Mouse (Mus musculus) testis, postnatal 14 days (tissue): ENCODE data around the gene Arhgap10.

Experiments used
- DNase-seq: peaks from one replicate; pipeline ENCODE4 v3.0.0; 2021; ENCODE audit warnings: low spot score

The Arhgap10 gene

DNA sequence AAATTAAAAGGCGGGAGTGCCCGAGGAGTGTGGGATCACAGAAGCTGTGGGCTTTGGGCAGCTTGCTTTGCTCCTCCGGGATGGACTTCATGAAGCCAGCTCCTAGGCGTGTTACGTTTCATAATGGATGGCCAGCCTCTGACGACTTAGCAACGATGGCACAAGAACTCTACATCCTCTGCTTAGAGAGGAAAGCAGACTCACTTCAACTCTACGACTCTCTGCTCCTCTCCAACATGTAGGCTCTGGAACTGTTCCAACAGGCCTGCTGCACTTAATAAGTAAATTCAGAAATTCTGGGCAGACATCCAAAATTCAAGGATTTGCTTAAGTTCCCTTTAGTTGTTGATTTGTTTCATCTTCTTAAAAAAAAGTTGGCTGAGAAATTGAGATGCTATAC lies 303.1 kb downstream of the Arhgap10 start:
- no peak for DNase-seq

DNA sequence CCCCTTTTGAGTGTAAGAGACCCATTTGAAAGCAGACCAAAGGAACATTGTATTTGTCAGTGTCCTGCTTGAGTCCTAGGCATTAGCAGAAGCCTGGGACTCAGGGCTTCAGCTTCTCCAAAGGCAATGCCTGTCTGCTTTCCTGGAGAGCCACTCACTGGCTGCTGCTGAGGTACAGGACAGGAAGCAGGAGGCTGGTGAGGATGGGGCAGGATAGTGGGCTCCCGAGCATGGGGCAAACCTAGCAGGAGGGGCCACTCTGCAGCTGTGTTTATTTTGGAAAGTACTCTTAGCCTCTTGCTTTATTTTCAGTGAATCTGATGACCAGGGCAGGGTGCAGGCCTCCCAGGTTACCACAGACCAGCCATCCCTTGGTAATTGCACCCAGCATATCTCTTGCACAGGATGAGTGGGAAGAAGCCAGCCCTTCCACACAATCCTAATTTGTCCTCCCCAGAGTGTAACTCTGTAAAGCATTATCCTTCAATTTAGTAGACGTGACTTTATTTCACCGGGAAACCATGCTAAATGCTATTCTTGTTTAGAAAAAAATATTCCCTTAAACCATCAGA lies 303.8 kb downstream of the Arhgap10 start:
- no peak for DNase-seq

DNA sequence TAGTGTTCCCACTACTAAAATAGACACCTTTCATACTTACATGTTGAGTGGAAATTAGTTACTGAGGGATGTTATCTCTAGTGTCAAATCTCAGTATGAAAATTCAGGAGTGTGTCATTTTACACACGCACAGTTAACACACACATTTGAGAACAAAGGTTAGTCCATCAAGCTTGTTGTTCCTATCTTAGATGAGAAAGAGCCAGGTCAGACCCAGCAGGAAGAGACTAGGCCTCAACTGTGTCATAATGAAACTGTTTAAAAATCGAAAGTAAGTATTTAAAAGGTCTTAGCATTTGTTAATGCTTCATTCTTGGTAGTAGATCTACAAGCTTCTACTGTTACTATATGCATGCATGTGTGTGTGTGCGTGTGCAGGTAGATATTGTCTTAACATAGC lies 308.5 kb downstream of the Arhgap10 start:
- no peak for DNase-seq
